Mouse (Mus musculus): ENCODE measurements at regions not wholly inside any gene's neighbourhood (a gene's known extent, or its start where the extent isn't known, plus 50 kb on each side); places are given as distances from the start of the nearest gene placed in this dataset.
"Not testable (repeated sequence)": the region's sequence is repeated elsewhere in the genome, so short reads cannot be mapped to it uniquely, and the experiment has no call there.

DNA sequence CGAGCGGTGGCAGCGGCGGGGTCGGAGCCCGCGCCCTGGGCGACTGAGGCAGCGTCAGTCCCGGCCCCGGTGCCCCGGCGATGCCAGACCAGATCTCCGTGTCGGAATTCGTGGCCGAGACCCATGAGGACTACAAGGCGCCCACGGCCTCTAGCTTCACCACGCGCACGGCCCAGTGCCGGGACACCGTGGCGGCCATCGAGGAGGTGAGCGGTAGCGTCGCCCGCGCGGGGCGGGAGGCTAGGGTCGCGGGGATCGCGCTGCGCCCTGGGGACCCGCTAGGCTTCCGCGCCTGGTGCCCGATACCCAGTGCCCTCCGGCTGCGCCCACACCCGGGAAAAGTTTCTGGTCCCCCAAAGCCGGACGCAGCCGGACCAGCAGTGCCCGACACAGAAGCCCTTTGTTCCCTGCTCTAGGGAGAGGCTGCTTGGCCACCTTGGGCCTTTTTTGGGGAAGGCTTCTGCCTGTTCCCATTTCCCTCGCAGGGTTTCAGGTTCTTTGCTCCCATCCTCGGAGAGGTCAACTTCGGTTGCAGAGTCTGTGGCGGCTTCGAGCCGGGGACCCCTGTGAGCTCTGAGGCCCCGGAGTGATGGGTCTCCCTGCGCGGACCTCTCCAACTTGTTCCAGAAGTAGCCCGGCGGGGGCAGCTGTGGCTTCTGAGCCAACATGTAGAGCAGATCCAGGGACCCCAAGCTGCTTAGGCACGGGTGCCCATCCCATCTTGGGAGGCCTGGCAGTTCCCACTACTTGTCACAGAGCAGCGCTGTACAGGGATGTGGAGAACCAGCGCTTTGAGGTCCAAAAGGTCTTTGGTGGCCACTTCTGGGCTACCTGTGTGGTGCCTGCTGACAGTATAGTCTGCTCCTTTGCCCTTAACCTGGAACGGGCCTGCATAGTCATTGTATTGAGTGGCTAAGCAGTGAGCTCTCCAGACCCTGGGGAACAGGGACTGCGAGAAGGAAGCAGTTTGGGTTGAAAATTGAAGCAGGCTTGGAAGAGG lies 191.8 kb downstream of the Hpcal1 start:
- not testable (repeated sequence) for TF ChIP-seq POLR2A (IDR thresholded peaks at IDR 0.05; ENCODE audit: low read depth, low read length); CTCF (IDR thresholded peaks at IDR 0.05; ENCODE audit: extremely low read depth, insufficient read length, insufficient replicate concordance, low read depth, low read length)
